Mouse (Mus musculus) lung, adult 10 weeks (tissue): Measurements from ENCODE around the gene Bmp15. TPM values are rescaled to one million over a fixed set of nuclear protein-coding genes. Genes with fewer than 3 reads are reported as not detected.

Experiments used
- polyA plus RNA-seq: library from polyadenylated mRNA; stranded (reverse); fragments of 350-450 nt; fragmentation: Illumina TruSeq; extraction: RNeasy Lipid Tissue Mini Kit (QIAGEN cat#74804); gene quantifications from one replicate; pipeline ENCODE4 v1.2.3, GENCODE M21; 2014; ENCODE audit warnings: low read depth, low replicate concordance; ENCODE audit not compliant: insufficient read depth

Bmp15 gene
- polyA plus RNA-seq, result not detected

DNA sequence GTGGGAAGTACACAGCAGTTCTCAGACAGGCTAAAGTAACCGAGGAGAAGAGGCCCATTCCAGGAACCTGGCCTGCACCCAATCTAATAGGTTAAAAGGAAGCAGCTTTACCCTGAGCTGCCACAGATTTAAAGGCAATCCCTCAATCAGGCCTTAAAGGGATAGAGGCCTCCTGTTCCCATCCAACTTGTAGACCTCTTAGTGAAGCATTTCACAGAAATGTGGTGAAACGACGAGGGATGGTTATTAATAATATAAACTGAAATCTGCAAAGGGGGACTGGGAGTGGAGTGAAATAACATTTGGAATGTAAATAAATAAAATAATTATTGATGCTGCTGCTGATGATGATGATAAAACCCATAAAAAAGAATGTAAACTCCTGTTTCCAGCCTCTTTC is at the start of gene Bmp15:
Gene Bmp15, minus strand, starts transcription at position 101 of the 400 bp plus-strand sequence.

Other genes starting within 250 kb of the Bmp15 start
- not detected for gene AU022751, start 237.3 kb downstream of the Bmp15 start, polyA plus RNA-seq
- gene Nudt10, start 147.7 kb downstream of the Bmp15 start, polyA plus RNA-seq, result 1.1 TPM
- gene Shroom4, start 79.1 kb upstream of the Bmp15 start, polyA plus RNA-seq, result 4.3 TPM